Mouse (Mus musculus): ENCODE measurements around the gene Efnb3. TPM values are rescaled to one million over a fixed set of nuclear protein-coding genes. Genes with fewer than 3 reads are reported as not detected.

Efnb3 gene
- polyA plus RNA-seq, 1 experiment from 2014 or later: 130 TPM

DNA sequence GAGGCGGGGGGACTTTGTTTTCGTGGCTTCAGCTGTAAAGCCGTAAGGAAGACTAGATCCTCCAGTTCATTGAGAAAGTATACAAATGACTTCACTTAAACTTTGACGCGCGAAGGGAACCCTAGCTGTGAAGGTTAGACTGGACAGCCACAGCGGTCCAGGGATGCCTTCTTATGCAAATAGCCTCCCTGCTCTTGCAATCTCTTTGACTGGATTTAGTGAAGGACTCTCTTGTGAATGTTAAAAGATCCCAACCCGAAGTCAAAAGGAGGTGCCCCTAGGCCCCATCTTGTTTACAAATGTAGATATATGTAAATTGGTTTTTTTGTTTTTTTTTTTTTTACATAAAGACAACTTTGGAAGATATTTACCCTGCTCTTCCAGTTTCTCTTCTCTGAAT is 21.8 kb upstream of the Efnb3 start:
- H3K4me2 ChIP-seq (replicated peaks): peak overlapping the region; percentile 86
- H3K9ac ChIP-seq (replicated peaks): peak overlapping the region; percentile 82
- H3K9me3 ChIP-seq: no peaks in the 10 kb centered on the region
- H3K36me3 ChIP-seq: 0 out of 2 replicates have a peak, but pooled peaks cover 3% of the 10 kb centered on the region
- peak overlapping the region; percentile 94 for H3K27ac ChIP-seq
- H3K4me1 ChIP-seq (replicated peaks): peaks cover 33% of the 10 kb centered on the region
- no peak for ATAC-seq
- no peaks in the 10 kb centered on the region for H3K27me3 ChIP-seq
- WGBS: under 1% methylated on average over 8 of the region's 8 CpGs
- peak overlapping the region; percentile 89 for H3K4me3 ChIP-seq (replicated peaks)

DNA sequence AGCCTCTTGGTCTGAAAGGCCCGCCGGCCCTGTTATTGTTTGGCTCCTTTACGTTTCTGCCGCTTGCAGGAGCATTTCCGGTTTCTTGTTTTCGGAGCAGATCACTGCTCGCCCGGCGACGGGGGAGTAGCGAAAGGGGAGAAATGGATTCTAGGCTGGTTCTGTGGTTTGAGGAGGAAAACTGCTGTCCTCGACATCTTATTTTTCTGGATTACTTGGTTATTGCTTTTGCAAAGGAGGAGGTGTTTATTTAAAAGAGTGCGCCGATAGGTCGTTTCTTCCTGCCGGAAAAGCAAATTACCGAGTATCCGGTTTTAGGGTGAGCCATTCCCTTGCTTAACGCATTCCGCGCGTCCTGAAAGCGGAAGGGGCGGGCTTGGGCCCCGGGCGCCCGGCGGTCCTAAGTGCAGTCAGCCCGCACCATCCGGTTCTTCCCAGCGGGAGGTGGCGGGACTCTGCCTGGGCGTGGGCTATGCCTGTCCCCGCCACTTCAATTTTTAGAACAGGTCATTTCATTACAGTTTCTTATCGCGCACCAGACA is 21.2 kb upstream of the Efnb3 start:
- under 1% methylated on average over 36 of the region's 36 CpGs for WGBS
- peak overlapping the region; percentile 94 for H3K27ac ChIP-seq
- peaks cover 3% of the 10 kb centered on the region; the same call in 1 of the 2 replicates for H3K36me3 ChIP-seq
- no peaks in the 10 kb centered on the region for H3K27me3 ChIP-seq
- ATAC-seq: peak; percentile 86
- peak overlapping the region; percentile 86 for H3K4me2 ChIP-seq (replicated peaks)
- H3K4me1 ChIP-seq (replicated peaks): peaks cover 39% of the 10 kb centered on the region
- H3K9me3 ChIP-seq: no peaks in the 10 kb centered on the region
- peak overlapping the region; percentile 82 for H3K9ac ChIP-seq (replicated peaks)
- H3K4me3 ChIP-seq (replicated peaks): peak overlapping the region; percentile 89

DNA sequence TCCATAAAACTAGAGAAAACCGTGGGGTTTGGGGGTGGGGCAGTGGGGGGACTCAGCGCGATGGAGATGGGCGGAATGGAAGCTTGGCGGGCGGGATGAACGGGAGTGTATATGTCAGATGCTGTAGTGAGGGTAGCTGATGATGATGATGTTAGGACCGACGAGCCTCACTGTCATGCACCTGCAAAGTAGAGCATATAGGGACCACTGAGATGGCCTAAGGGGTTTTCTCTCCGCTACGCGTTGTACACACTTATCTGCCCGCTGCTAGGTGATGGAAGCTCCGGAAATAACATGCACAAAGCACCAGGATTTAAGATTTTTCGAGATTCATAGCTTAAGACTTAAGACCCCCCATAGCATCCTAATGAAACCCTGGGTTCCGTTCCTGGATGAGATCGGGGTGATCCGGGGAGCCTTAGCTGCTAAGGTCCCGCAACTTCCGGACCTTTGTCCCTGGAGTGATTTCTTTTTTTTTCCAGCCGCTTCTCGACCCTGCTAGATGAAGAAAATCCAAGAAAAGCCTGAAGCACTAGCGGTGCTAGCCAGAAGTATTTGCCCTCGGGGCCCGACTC is 20.7 kb upstream of the Efnb3 start:
- peak; percentile 10; the same call in 1 of the 2 replicates for ATAC-seq
- peaks cover 45% of the 10 kb centered on the region for H3K4me1 ChIP-seq (replicated peaks)
- H3K9me3 ChIP-seq: no peaks in the 10 kb centered on the region
- peak overlapping the region; percentile 86 for H3K4me2 ChIP-seq (replicated peaks)
- peaks cover 3% of the 10 kb centered on the region; the same call in 1 of the 2 replicates for H3K36me3 ChIP-seq
- WGBS: under 1% methylated on average over 25 of the region's 25 CpGs
- peak overlapping the region; percentile 89 for H3K4me3 ChIP-seq (replicated peaks)
- H3K27ac ChIP-seq: peak overlapping the region; percentile 94
- H3K27me3 ChIP-seq: no peaks in the 10 kb centered on the region
- H3K9ac ChIP-seq (replicated peaks): peak overlapping the region; percentile 82

DNA sequence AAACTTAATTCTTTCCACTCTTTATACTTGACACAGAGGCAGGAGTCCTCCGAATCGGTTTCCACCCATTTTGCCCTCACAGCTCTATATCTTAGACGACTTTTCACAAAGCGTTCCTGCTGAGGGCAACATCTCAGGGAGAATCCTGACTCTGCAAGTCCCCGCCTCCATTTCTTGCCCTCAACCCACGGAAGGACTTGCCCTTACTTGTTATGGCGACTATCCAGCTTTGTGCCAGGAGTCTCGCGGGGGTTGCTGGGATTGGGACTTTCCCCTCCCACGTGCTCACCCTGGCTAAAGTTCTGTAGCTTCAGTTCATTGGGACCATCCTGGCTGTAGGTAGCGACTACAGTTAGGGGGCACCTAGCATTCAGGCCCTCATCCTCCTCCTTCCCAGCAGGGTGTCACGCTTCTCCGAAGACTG is 20.1 kb upstream of the Efnb3 start, which contains the start of the genes Wrap53 and Trp53:
TSS of gene Wrap53 (minus strand) at position 165 of the 424 bp plus-strand sequence.
TSS of gene Trp53 (plus strand) at position 269 of the 424 bp plus-strand sequence.
- peak; percentile 72 for ATAC-seq
- WGBS: under 1% methylated on average over 13 of the region's 13 CpGs
- Histone ChIP-seq H3K27me3 (no peaks in the 10 kb centered on the region), H3K27ac (peak within 1 kb of the TSS; percentile 94), H3K4me2 (replicated peaks) (peak within 1 kb of the TSS; percentile 92), H3K4me3 (replicated peaks) (peak within 1 kb of the TSS; percentile 89), H3K36me3 (peaks cover 3% of the 10 kb centered on the region; the same call in 1 of the 2 replicates), H3K4me1 (replicated peaks) (peaks cover 50% of the 10 kb centered on the region), H3K9me3 (no peaks in the 10 kb centered on the region), H3K9ac (replicated peaks) (peak within 1 kb of the TSS; percentile 89)

DNA sequence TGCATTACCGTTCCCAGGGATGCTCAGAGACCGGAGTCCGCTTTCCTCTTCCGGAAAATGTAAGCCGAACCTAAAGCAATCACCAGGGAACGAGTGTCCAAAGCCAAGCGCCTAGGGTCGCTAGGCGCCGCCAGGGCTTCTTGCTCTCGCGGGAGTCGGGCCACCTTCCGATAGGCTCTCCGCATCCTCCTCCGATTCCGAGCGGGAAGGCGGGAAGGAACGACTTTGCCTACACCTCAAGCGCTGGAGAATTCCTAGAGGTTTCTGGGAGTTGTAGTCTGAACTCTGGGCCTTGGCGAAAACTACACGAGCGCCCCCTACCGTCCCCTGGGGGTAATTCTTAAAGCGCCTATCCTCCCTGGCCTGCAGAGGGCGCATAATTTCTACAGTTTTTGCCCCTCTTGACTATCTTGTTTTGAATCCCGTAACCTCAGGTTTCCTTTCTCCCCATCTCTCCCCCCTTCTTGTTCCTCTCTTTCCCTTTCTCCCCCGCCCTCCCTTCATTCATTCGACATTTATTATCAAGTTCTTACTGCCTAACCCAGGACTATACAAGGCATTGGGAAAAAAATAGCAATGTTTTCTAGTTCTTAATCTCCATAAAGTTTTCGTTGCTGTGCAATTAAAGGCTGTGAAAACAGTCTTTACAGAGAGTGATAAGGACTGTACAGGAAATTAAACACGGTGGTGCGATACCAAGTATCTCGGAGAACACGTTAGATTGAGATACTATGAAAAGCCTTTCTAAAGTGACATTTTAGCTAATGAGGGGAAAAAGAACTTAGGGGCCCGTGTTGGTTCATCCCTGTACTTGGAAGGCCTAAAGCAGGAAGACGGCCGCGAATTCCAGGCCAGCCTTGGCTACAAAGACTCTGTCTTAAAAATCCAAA is 19.4 kb upstream of the Efnb3 start:
- Histone ChIP-seq H3K27me3 (no peaks in the 10 kb centered on the region), H3K36me3 (peaks cover 9% of the 10 kb centered on the region), H3K9ac (replicated peaks) (peak overlapping the region; percentile 89), H3K9me3 (no peaks in the 10 kb centered on the region), H3K4me1 (replicated peaks) (peaks cover 55% of the 10 kb centered on the region), H3K27ac (peak overlapping the region; percentile 94), H3K4me3 (replicated peaks) (peak overlapping the region; percentile 89), H3K4me2 (replicated peaks) (peak overlapping the region; percentile 92)
- 2% methylated on average over 39 of the region's 39 CpGs for WGBS
- peak; percentile 93 for ATAC-seq

DNA sequence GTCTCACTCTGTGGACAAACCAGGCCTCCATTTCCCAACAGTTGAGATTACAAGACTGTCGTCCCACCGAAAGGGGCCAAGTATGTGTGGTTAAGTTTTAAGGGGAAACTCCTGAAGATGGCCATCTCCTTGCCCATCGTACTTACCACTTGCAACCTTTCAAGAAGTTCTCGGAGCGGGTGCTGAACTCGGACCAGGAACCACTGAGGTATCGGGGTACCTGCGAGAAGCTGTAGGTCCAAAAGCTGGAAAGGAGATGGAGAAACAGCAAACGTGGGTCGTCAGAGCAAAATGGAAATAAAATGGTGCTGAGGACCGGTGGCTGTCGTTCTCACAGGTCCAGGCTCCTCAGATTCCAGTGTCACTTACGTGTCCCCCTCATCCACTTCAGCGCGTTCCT is 18.3 kb upstream of the Efnb3 start:
- Histone ChIP-seq H3K9me3 (no peaks in the 10 kb centered on the region), H3K27me3 (no peaks in the 10 kb centered on the region), H3K27ac (no peak overlapping the region), H3K4me2 (replicated peaks) (peak overlapping the region; percentile 92), H3K9ac (replicated peaks) (peak overlapping the region; percentile 89), H3K4me1 (replicated peaks) (peaks cover 55% of the 10 kb centered on the region), H3K36me3 (peaks cover 15% of the 10 kb centered on the region), H3K4me3 (replicated peaks) (peak overlapping the region; percentile 80)
- 13% methylated on average over 15 of the region's 15 CpGs for WGBS
- no peak for ATAC-seq

DNA sequence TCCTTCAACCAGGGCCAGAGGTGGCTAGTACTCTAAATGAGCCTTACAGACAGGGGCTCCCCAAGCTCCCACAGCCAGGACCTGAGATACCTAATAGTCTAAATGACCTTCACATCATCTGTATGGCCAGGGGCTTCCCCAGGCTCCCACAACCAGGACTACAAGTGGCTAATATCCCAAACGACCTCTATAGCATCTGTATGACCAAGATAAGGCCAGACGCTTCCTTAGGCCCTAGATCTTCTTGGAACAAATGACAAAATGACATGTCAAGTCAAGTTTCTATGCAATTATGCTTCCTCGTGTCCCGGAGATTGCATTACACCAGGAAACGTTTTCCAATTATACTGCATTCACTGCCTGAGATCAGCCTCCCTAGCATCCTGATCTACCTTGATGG is 16.3 kb upstream of the Efnb3 start:
- Histone ChIP-seq H3K27me3 (no peaks in the 10 kb centered on the region), H3K36me3 (peaks cover 34% of the 10 kb centered on the region), H3K4me1 (replicated peaks) (peaks cover 41% of the 10 kb centered on the region), H3K4me2 (replicated peaks) (peak overlapping the region; percentile 92; the same call in 1 of the 2 replicates), H3K9me3 (no peaks in the 10 kb centered on the region), H3K4me3 (replicated peaks) (no peak overlapping the region), H3K9ac (replicated peaks) (0 out of 2 replicates have a peak overlapping the region, but pooled peaks have one; percentile 11), H3K27ac (no peak overlapping the region)
- ATAC-seq: no peak
- 76% methylated on average over 5 of the region's 5 CpGs for WGBS

DNA sequence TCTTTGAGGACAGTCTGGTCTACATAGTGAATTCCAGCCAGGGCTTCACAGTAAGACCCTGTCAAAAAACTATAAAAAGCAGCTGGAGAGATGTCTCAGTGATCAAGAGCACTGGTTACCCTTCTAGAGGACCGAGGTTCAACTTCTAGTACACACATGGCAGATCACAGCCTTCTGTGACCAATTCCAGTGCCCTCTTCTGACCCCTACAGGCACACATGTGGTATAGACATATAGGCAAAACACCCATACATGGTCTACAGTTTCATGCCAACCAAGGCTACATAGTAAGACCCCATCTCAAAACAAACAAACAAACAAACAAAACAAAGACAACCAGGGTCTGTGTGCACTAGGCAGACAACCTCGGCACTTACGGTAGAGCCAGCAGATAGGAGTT is 15.2 kb upstream of the Efnb3 start:
- WGBS: 51% methylated on average over 3 of the region's 3 CpGs
- Histone ChIP-seq H3K36me3 (peaks cover 45% of the 10 kb centered on the region), H3K4me3 (replicated peaks) (no peak overlapping the region), H3K27ac (no peak overlapping the region), H3K4me1 (replicated peaks) (peaks cover 41% of the 10 kb centered on the region), H3K4me2 (replicated peaks) (no peak overlapping the region), H3K9ac (replicated peaks) (no peak overlapping the region), H3K27me3 (no peaks in the 10 kb centered on the region), H3K9me3 (no peaks in the 10 kb centered on the region)
- ATAC-seq: no peak

DNA sequence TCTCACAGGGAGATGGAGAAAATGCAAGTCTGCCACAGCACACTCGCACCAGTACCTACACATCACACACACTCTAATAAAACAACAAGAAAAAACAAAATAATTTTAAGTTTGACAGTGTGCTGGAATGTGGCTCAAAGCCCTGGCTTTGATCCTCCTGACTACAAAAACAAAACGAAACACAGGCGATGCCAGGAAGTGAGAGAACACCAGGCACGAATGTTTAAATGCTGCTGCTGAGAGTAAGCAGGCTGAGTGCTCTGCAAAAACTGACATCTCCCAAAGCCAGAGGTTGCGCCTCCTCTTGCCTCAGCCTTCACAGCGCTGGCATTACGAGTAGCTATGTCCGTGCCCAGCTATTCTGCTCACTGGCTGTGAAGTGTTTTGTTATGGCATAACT is 5.1 kb upstream of the Efnb3 start:
- Histone ChIP-seq H3K27ac (no peak overlapping the region), H3K4me1 (replicated peaks) (peaks cover 23% of the 10 kb centered on the region), H3K27me3 (no peaks in the 10 kb centered on the region), H3K4me3 (replicated peaks) (no peak overlapping the region), H3K9ac (replicated peaks) (no peak overlapping the region), H3K4me2 (replicated peaks) (no peak overlapping the region), H3K36me3 (peaks cover 65% of the 10 kb centered on the region), H3K9me3 (no peaks in the 10 kb centered on the region)
- WGBS: 86% methylated on average over 8 of the region's 8 CpGs
- ATAC-seq: no peak

DNA sequence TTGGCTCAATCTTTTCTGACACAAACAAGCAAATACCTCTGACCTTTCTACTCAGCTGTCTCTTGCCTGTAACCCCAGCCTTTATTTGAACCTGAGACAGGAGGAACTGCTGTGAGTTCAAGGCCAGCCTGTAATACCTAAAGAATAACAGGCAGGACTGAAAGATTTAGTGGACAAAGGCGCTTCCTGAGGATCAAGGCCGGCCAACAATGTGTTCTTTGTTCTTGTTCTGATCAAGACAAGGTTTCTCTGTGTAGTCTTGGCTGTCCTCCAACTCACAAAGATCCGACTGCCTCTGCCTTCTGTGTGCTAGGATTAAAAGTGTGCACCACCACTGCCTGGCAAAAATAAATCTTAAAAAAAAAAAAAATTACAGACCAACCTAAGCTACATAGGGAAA is 4.4 kb upstream of the Efnb3 start:
- Histone ChIP-seq H3K4me2 (replicated peaks) (no peak overlapping the region), H3K9me3 (no peaks in the 10 kb centered on the region), H3K27ac (no peak overlapping the region), H3K36me3 (peaks cover 59% of the 10 kb centered on the region), H3K4me1 (replicated peaks) (peaks cover 27% of the 10 kb centered on the region), H3K27me3 (no peaks in the 10 kb centered on the region), H3K9ac (replicated peaks) (no peak overlapping the region), H3K4me3 (replicated peaks) (no peak overlapping the region)
- WGBS: 41% methylated on average over 3 of the region's 3 CpGs
- no peak for ATAC-seq

DNA sequence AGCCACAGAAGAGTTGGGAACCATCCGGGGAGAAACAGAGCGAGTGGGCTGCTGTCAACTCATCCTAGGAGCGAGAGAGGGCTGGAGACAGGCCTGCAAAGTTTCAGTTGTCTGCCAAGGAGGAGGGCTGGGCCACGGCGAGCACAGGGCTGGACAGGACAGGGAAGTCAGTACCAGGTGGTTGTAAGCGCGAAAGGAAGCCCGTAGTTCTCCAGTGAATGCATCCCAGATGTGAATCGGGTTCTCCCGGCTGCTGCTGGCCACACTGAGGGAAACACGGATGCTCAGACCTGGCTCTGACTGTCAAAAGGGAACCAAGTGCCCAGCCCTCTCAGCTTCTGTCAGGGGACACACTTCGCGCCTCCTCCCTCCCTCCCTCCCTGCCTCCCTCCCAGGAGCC is 3.4 kb upstream of the Efnb3 start:
- Histone ChIP-seq H3K27me3 (no peaks in the 10 kb centered on the region), H3K4me2 (replicated peaks) (no peak overlapping the region), H3K4me1 (replicated peaks) (peaks cover 37% of the 10 kb centered on the region), H3K9me3 (no peaks in the 10 kb centered on the region), H3K9ac (replicated peaks) (no peak overlapping the region), H3K4me3 (replicated peaks) (no peak overlapping the region), H3K27ac (no peak overlapping the region), H3K36me3 (peaks cover 57% of the 10 kb centered on the region)
- WGBS: 90% methylated on average over 13 of the region's 13 CpGs
- no peak for ATAC-seq

Data from midbrain, embryonic 13.5 days (tissue).